Mouse (Mus musculus) liver, embryonic 15.5 days (tissue): Measurements from ENCODE around the gene Trmt10b. TPM values are rescaled to one million over a fixed set of nuclear protein-coding genes. Genes with fewer than 3 reads are reported as not detected.

Source experiments
- ATAC-seq: fragments of 200-750 bp; cut with Nextera tagmentation; 2 replicates; pipeline ENCODE4 v1.8.0; 2017; ENCODE audit warnings: moderate number of reproducible peaks, mild to moderate bottlenecking, moderate library complexity; ENCODE audit not compliant: insufficient read depth
- H3K27ac ChIP-seq: fragments of 300-500 bp; sonication (generic); replicated peaks from 2 replicates; pipeline ENCODE4 v1.5.1; 2015; ENCODE audit warnings: mild to moderate bottlenecking, inconsistent platforms
- H3K27me3 ChIP-seq: fragments of 300-500 bp; sonication (generic); 2 replicates; pipeline ENCODE4 v1.6.1; 2015; ENCODE audit warnings: mild to moderate bottlenecking, inconsistent platforms
- H3K36me3 ChIP-seq: fragments of 300-500 bp; sonication (generic); replicated peaks from 2 replicates; pipeline ENCODE4 v1.6.1; 2015; ENCODE audit warnings: moderate library complexity, mild to moderate bottlenecking, inconsistent platforms
- H3K4me1 ChIP-seq: fragments of 300-500 bp; sonication (generic); replicated peaks from 2 replicates; pipeline ENCODE4 v1.6.1; 2015; ENCODE audit warnings: inconsistent platforms
- H3K4me2 ChIP-seq: fragments of 300-500 bp; sonication (generic); 2 replicates; pipeline ENCODE4 v1.6.1; 2015; ENCODE audit warnings: moderate library complexity, mild to moderate bottlenecking, inconsistent platforms
- H3K4me3 ChIP-seq: fragments of 300-500 bp; sonication (generic); replicated peaks from 2 replicates; pipeline ENCODE4 v1.5.1; 2015; ENCODE audit warnings: mild to moderate bottlenecking, inconsistent platforms
- H3K9ac ChIP-seq: fragments of 300-500 bp; sonication (generic); 2 replicates; pipeline ENCODE4 v1.6.1; 2015; ENCODE audit warnings: moderate library complexity, mild to moderate bottlenecking, inconsistent platforms
- H3K9me3 ChIP-seq: fragments of 300-500 bp; sonication (generic); replicated peaks from 2 replicates; pipeline ENCODE4 v1.6.1; 2016; ENCODE audit warnings: inconsistent platforms
- WGBS: fragments of 180-500 bp; shearing (Covaris S2); methylation state at CpG from one replicate; pipeline ENCODE4 v1.1.7; 2015; ENCODE audit warnings: mixed read lengths; ENCODE audit not compliant: insufficient replicate concordance; 5-methylcytosine and 5-hydroxymethylcytosine counted together
- polyA plus RNA-seq: library from polyadenylated mRNA; unstranded; fragments of >200 nt; fragmentation: Nextera tagmentation; extraction: Ambion mirVana; gene quantifications from 2 replicates; pipeline ENCODE4 v1.2.1, GENCODE M21; 2015

Trmt10b gene
- polyA plus RNA-seq, 1 experiment from 2014 or later: 4.9 TPM

GRCm38 (mm10) chr4:45279981-45280548, 16.9 kb upstream of the Trmt10b start:
- H3K9me3 ChIP-seq: no peaks in the 10 kb centered on the region
- no peaks in the 10 kb centered on the region for H3K36me3 ChIP-seq
- H3K4me2 ChIP-seq: no peak overlapping the region
- WGBS: 9% methylated on average over 4 of the region's 4 CpGs
- no peaks in the 10 kb centered on the region for H3K4me1 ChIP-seq
- H3K27me3 ChIP-seq: peaks cover under 1% of the 10 kb centered on the region; the same call in 1 of the 2 replicates
- no peak overlapping the region for H3K4me3 ChIP-seq
- H3K9ac ChIP-seq: no peak overlapping the region
- H3K27ac ChIP-seq: no peak overlapping the region
- no peak for ATAC-seq

- 35% methylated on average over 3 of the region's 3 CpGs for WGBS
- Histone ChIP-seq H3K9me3 (no peaks in the 10 kb centered on the region), H3K4me3 (no peak overlapping the region), H3K4me1 (no peaks in the 10 kb centered on the region), H3K27ac (no peak overlapping the region), H3K36me3 (no peaks in the 10 kb centered on the region), H3K9ac (no peak overlapping the region), H3K27me3 (peaks cover 21% of the 10 kb centered on the region), H3K4me2 (no peak overlapping the region)
- ATAC-seq: no peak
Observed at GRCm38 (mm10) chr4:45286318-45286717, 10.6 kb upstream of the Trmt10b start.

- Histone ChIP-seq H3K9ac (no peak overlapping the region), H3K4me1 (no peaks in the 10 kb centered on the region), H3K36me3 (no peaks in the 10 kb centered on the region), H3K4me2 (no peak overlapping the region), H3K27me3 (peaks cover 21% of the 10 kb centered on the region), H3K27ac (no peak overlapping the region), H3K9me3 (no peaks in the 10 kb centered on the region), H3K4me3 (no peak overlapping the region)
- 55% methylated on average over 5 of the region's 5 CpGs for WGBS
- no peak for ATAC-seq
Observed at GRCm38 (mm10) chr4:45287906-45288305, 9.0 kb upstream of the Trmt10b start.

GRCm38 (mm10) chr4:45305536-45305935, 8.6 kb downstream of the Trmt10b start:
- Histone ChIP-seq H3K4me1 (no peaks in the 10 kb centered on the region), H3K9ac (no peak overlapping the region), H3K27me3 (no peaks in the 10 kb centered on the region), H3K9me3 (no peaks in the 10 kb centered on the region), H3K4me3 (no peak overlapping the region), H3K36me3 (peaks cover 24% of the 10 kb centered on the region), H3K27ac (no peak overlapping the region), H3K4me2 (no peak overlapping the region)
- ATAC-seq: no peak
- 88% methylated on average over 14 of the region's 14 CpGs for WGBS

- no peak overlapping the region for H3K4me3 ChIP-seq
- no peak for ATAC-seq
- no peak overlapping the region for H3K4me2 ChIP-seq
- WGBS: 48% methylated on average over 11 of the region's 11 CpGs
- no peaks in the 10 kb centered on the region for H3K9me3 ChIP-seq
- no peak overlapping the region for H3K9ac ChIP-seq
- H3K27ac ChIP-seq: no peak overlapping the region
- no peaks in the 10 kb centered on the region for H3K4me1 ChIP-seq
- H3K36me3 ChIP-seq: peaks cover 24% of the 10 kb centered on the region
- no peaks in the 10 kb centered on the region for H3K27me3 ChIP-seq
Observed at GRCm38 (mm10) chr4:45308046-45308445, 11.1 kb downstream of the Trmt10b start.

- no peak for ATAC-seq
- H3K9ac ChIP-seq: no peak overlapping the region
- H3K4me2 ChIP-seq: no peak overlapping the region
- H3K27ac ChIP-seq: no peak overlapping the region
- no peak overlapping the region for H3K4me3 ChIP-seq
- H3K9me3 ChIP-seq: no peaks in the 10 kb centered on the region
- WGBS: 71% methylated on average over 6 of the region's 6 CpGs
- H3K36me3 ChIP-seq: peaks cover 23% of the 10 kb centered on the region
- no peaks in the 10 kb centered on the region for H3K4me1 ChIP-seq
- H3K27me3 ChIP-seq: no peaks in the 10 kb centered on the region
Observed at GRCm38 (mm10) chr4:45308606-45309005, 11.7 kb downstream of the Trmt10b start.

- no peak overlapping the region for H3K4me2 ChIP-seq
- 75% methylated on average over 2 of the region's 2 CpGs for WGBS
- peaks cover 23% of the 10 kb centered on the region for H3K36me3 ChIP-seq
- no peaks in the 10 kb centered on the region for H3K27me3 ChIP-seq
- no peak overlapping the region for H3K9ac ChIP-seq
- ATAC-seq: no peak
- no peaks in the 10 kb centered on the region for H3K9me3 ChIP-seq
- H3K4me1 ChIP-seq: no peaks in the 10 kb centered on the region
- no peak overlapping the region for H3K4me3 ChIP-seq
- no peak overlapping the region for H3K27ac ChIP-seq
Observed at GRCm38 (mm10) chr4:45311056-45311455, 14.1 kb downstream of the Trmt10b start.

GRCm38 (mm10) chr4:45320159-45320816, 23.4 kb downstream of the Trmt10b start:
- Histone ChIP-seq H3K36me3 (peaks cover 35% of the 10 kb centered on the region), H3K27me3 (peaks cover 9% of the 10 kb centered on the region), H3K9ac (peak overlapping the region; percentile 86), H3K4me2 (peak overlapping the region; percentile 82), H3K9me3 (no peaks in the 10 kb centered on the region), H3K27ac (peak overlapping the region; percentile 82), H3K4me1 (peaks cover 19% of the 10 kb centered on the region), H3K4me3 (peak overlapping the region; percentile 87)
- WGBS: under 1% methylated on average over 56 of the region's 56 CpGs
- peak; percentile 87 for ATAC-seq

GRCm38 (mm10) chr4:45331139-45331538, 34.2 kb downstream of the Trmt10b start:
- H3K4me2 ChIP-seq: no peak overlapping the region
- no peak overlapping the region for H3K9ac ChIP-seq
- H3K36me3 ChIP-seq: no peaks in the 10 kb centered on the region
- 62% methylated on average over 7 of the region's 7 CpGs for WGBS
- no peak overlapping the region for H3K27ac ChIP-seq
- 0 out of 2 replicates have a peak, but pooled peaks cover 11% of the 10 kb centered on the region for H3K27me3 ChIP-seq
- ATAC-seq: no peak
- no peaks in the 10 kb centered on the region for H3K9me3 ChIP-seq
- no peaks in the 10 kb centered on the region for H3K4me1 ChIP-seq
- H3K4me3 ChIP-seq: no peak overlapping the region

- 0 out of 2 replicates have a peak, but pooled peaks cover 11% of the 10 kb centered on the region for H3K27me3 ChIP-seq
- WGBS: 30% methylated on average over 3 of the region's 3 CpGs
- H3K9me3 ChIP-seq: no peaks in the 10 kb centered on the region
- H3K27ac ChIP-seq: no peak overlapping the region
- H3K9ac ChIP-seq: no peak overlapping the region
- no peaks in the 10 kb centered on the region for H3K4me1 ChIP-seq
- no peaks in the 10 kb centered on the region for H3K36me3 ChIP-seq
- no peak for ATAC-seq
- no peak overlapping the region for H3K4me2 ChIP-seq
- no peak overlapping the region for H3K4me3 ChIP-seq
Observed at GRCm38 (mm10) chr4:45332466-45332865, 35.5 kb downstream of the Trmt10b start.

GRCm38 (mm10) chr4:45341226-45341625, 44.3 kb downstream of the Trmt10b start:
- peak overlapping the region; percentile 96 for H3K4me3 ChIP-seq
- peaks cover 13% of the 10 kb centered on the region for H3K36me3 ChIP-seq
- WGBS: 59% methylated on average over 9 of the region's 9 CpGs
- peak overlapping the region; percentile 91 for H3K4me2 ChIP-seq
- ATAC-seq: no peak
- peaks cover 25% of the 10 kb centered on the region for H3K4me1 ChIP-seq
- H3K27me3 ChIP-seq: no peaks in the 10 kb centered on the region
- H3K9ac ChIP-seq: peak overlapping the region; percentile 99; the same call in 1 of the 2 replicates
- no peaks in the 10 kb centered on the region for H3K9me3 ChIP-seq
- 0 out of 2 replicates have a peak overlapping the region, but pooled peaks have one; percentile 99 for H3K27ac ChIP-seq
